Mouse (Mus musculus) hindbrain, embryonic 10.5 days (tissue): ENCODE data around the gene Itpkb. TPM values are rescaled to one million over a fixed set of nuclear protein-coding genes. Genes with fewer than 3 reads are reported as not detected.
A peak's percentile ranks its signal among the peaks of the same experiment; 100 is the strongest.

Experiments used
- DNase-seq: peaks from one replicate; pipeline ENCODE4 v3.0.0-alpha.2; 2017; ENCODE audit warnings: low spot score
- H3K27ac ChIP-seq: fragments of 300-500 bp; sonication (generic); 2 replicates; pipeline ENCODE4 v1.5.1; 2016; ENCODE audit warnings: mild to moderate bottlenecking, moderate library complexity
- H3K27me3 ChIP-seq: fragments of 300-500 bp; sonication (generic); 2 replicates; pipeline ENCODE4 v1.6.1; 2016; ENCODE audit warnings: mild to moderate bottlenecking; ENCODE audit not compliant: poor library complexity, insufficient read depth, severe bottlenecking
- H3K36me3 ChIP-seq: fragments of 300-500 bp; sonication (generic); 2 replicates; pipeline ENCODE4 v1.6.1; 2016; ENCODE audit warnings: mild to moderate bottlenecking, moderate library complexity
- H3K4me1 ChIP-seq: fragments of 300-500 bp; sonication (generic); replicated peaks from 2 replicates; pipeline ENCODE4 v1.6.1; 2016; ENCODE audit warnings: mild to moderate bottlenecking
- H3K4me3 ChIP-seq: fragments of 300-500 bp; sonication (generic); 2 replicates; pipeline ENCODE4 v1.5.1; 2016; ENCODE audit warnings: mild to moderate bottlenecking, moderate library complexity
- H3K9me3 ChIP-seq: fragments of 300-500 bp; sonication (generic); 2 replicates; pipeline ENCODE4 v1.6.1; 2016; ENCODE audit warnings: mild to moderate bottlenecking, moderate library complexity
- WGBS: fragments of 180-500 bp; shearing (Covaris S2); methylation state at CpG from one replicate; pipeline ENCODE4 v1.1.7; 2016; 5-methylcytosine and 5-hydroxymethylcytosine counted together
- polyA plus RNA-seq: library from polyadenylated mRNA; unstranded; fragments of >200 nt; fragmentation: Nextera tagmentation; extraction: Ambion mirVana; gene quantifications from 2 replicates; pipeline ENCODE4 v1.2.1, GENCODE M21; 2016

The Itpkb gene
- polyA plus RNA-seq, 1 experiment from 2014 or later, result 4.2 TPM

GRCm38 (mm10) chr1:180423931-180424330 is 93.6 kb downstream of the Itpkb start:
- Histone ChIP-seq H3K9me3 (no peaks in the 10 kb centered on the region), H3K27ac (no peak overlapping the region), H3K4me3 (no peak overlapping the region), H3K36me3 (peaks cover 1% of the 10 kb centered on the region; the same call in 1 of the 2 replicates), H3K4me1 (peaks cover 45% of the 10 kb centered on the region), H3K27me3 (no peaks in the 10 kb centered on the region)
- no peak for DNase-seq
- WGBS, result 85% methylated on average over 3 of the region's 3 CpGs

DNA sequence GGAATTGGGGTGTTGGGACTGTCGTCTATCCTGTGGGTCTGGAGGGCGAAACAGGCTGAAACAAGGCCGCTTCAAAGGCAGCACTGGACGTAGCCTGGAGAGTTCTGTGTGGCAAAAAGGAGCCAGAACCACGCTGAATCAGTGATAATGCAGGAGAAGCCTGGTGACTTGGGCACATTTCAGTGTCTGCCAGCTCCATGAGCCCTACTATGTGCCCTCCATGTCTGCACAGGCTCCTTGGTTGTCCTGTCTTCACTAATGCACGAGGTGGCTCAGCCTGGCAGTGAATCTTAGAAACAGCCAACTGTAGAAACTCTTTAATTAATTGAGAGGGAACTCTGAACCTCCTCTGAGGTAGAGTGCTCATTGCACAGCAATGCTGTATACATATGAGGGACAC is 96.1 kb downstream of the Itpkb start:
- 83% methylated on average over 6 of the region's 6 CpGs for WGBS
- H3K27ac ChIP-seq, result no peak overlapping the region
- peaks cover 27% of the 10 kb centered on the region for H3K4me1 ChIP-seq
- H3K36me3 ChIP-seq, result no peaks in the 10 kb centered on the region
- no peak for DNase-seq
- H3K27me3 ChIP-seq, result no peaks in the 10 kb centered on the region
- H3K9me3 ChIP-seq, result no peaks in the 10 kb centered on the region
- H3K4me3 ChIP-seq, result no peak overlapping the region

- 71% methylated on average over 10 of the region's 10 CpGs for WGBS
- no peak for DNase-seq
- Histone ChIP-seq H3K27me3 (no peaks in the 10 kb centered on the region), H3K4me3 (no peak overlapping the region), H3K36me3 (no peaks in the 10 kb centered on the region), H3K27ac (no peak overlapping the region), H3K4me1 (peaks cover 22% of the 10 kb centered on the region), H3K9me3 (no peaks in the 10 kb centered on the region)
Observed at GRCm38 (mm10) chr1:180427685-180428084, 97.4 kb downstream of the Itpkb start.

DNA sequence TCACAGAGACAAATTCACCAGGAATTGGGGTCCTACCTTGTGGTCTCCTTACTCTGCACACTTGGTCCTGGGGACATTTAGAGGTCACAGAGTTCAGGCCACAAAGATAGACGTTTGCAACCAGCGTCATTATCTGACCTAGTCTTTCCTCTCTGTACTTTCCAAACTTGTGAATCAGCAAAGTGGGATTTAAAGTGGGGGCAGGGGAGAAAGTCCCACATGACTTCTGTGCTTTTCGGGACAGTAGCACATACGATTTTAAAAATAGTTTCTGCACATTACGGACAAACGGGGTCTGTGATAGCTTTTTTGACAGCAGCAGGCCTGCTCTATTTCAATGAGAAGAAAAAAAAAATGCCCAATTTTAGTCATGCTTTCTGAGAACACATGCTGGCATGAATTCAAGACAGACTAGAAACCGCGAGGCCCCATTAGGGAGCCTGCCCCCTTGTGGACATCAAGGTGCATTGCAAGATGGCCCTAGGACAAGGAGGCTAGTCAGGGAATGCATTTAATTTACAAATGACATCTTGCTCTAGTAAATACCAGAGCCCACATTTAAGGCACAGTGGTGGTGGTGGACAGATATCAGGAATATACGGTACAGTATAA is 97.9 kb downstream of the Itpkb start:
- Histone ChIP-seq H3K4me3 (no peak overlapping the region), H3K9me3 (no peaks in the 10 kb centered on the region), H3K27me3 (no peaks in the 10 kb centered on the region), H3K4me1 (peaks cover 22% of the 10 kb centered on the region), H3K36me3 (no peaks in the 10 kb centered on the region), H3K27ac (no peak overlapping the region)
- DNase-seq, result peak; percentile 64
- 39% methylated on average over 9 of the region's 9 CpGs for WGBS

DNA sequence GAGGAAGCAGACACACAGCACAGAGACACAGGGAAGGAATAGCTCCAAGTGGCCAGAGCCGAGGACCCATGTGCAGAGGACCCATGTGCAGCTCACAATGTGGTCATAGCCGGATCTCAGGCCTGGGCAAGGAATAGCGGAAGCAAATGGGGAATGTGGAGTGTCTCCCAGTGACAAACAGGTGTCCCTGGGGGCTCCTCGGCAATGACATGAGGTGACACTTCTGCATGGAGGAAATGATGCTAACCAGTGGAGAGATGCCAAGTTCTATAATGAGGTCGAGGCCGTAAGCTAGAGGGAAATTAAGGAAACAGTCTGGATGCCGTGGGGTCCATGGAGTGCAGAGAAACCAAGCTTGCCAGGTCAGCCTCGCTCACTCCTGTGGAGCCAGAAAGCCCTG is 98.6 kb downstream of the Itpkb start:
- no peak overlapping the region for H3K4me3 ChIP-seq
- peaks cover 22% of the 10 kb centered on the region for H3K4me1 ChIP-seq
- H3K27ac ChIP-seq, result no peak overlapping the region
- WGBS, result 86% methylated on average over 8 of the region's 8 CpGs
- DNase-seq, result no peak
- no peaks in the 10 kb centered on the region for H3K9me3 ChIP-seq
- H3K36me3 ChIP-seq, result no peaks in the 10 kb centered on the region
- no peaks in the 10 kb centered on the region for H3K27me3 ChIP-seq

GRCm38 (mm10) chr1:180429819-180430218 is 99.5 kb downstream of the Itpkb start:
- Histone ChIP-seq H3K27me3 (no peaks in the 10 kb centered on the region), H3K9me3 (no peaks in the 10 kb centered on the region)
- 87% methylated on average over 5 of the region's 5 CpGs for WGBS

DNA sequence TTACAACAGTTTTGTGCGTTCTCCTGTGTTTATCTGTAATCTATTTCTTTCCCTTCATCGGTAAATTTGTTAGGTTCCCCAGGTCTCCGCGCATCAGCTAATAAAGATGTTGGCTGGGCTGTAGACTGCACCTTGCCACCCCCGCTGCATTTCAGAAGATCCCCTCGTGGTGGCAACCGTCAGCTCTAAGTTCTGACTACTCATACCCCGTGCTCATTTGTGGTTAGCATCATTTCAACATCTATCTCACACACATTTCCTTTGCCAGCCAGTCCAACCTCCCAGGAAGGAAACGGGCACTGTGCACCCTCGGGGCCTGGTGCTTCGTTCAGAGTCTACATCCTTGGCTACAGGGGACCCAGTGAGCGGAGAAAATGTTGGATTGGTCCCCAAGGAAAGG is 101.5 kb downstream of the Itpkb start:
- H3K4me1 ChIP-seq, result peaks cover 38% of the 10 kb centered on the region
- H3K27me3 ChIP-seq, result peaks cover 3% of the 10 kb centered on the region; the same call in 1 of the 2 replicates
- H3K4me3 ChIP-seq, result no peak overlapping the region
- no peaks in the 10 kb centered on the region for H3K36me3 ChIP-seq
- H3K27ac ChIP-seq, result no peak overlapping the region
- DNase-seq, result no peak
- H3K9me3 ChIP-seq, result no peaks in the 10 kb centered on the region
- WGBS, result 78% methylated on average over 12 of the region's 12 CpGs

More at GRCm38 (mm10) chr1:180429819-180430218, 99.5 kb downstream of the Itpkb start:
- Histone ChIP-seq H3K4me1 (peaks cover 29% of the 10 kb centered on the region), H3K27ac (no peak overlapping the region), H3K4me3 (no peak overlapping the region), H3K36me3 (no peaks in the 10 kb centered on the region)
- DNase-seq, result no peak

GRCm38 (mm10) chr1:180433098-180433538 is 102.8 kb downstream of the Itpkb start:
- peak overlapping the region; percentile 51 for H3K4me3 ChIP-seq
- H3K27ac ChIP-seq, result peak overlapping the region; percentile 90
- H3K27me3 ChIP-seq, result peaks cover 3% of the 10 kb centered on the region; the same call in 1 of the 2 replicates
- H3K9me3 ChIP-seq, result no peaks in the 10 kb centered on the region
- H3K4me1 ChIP-seq, result peaks cover 38% of the 10 kb centered on the region
- 0 out of 2 replicates have a peak, but pooled peaks cover 2% of the 10 kb centered on the region for H3K36me3 ChIP-seq
- 1% methylated on average over 16 of the region's 16 CpGs for WGBS
- DNase-seq, result peak; percentile 73

DNA sequence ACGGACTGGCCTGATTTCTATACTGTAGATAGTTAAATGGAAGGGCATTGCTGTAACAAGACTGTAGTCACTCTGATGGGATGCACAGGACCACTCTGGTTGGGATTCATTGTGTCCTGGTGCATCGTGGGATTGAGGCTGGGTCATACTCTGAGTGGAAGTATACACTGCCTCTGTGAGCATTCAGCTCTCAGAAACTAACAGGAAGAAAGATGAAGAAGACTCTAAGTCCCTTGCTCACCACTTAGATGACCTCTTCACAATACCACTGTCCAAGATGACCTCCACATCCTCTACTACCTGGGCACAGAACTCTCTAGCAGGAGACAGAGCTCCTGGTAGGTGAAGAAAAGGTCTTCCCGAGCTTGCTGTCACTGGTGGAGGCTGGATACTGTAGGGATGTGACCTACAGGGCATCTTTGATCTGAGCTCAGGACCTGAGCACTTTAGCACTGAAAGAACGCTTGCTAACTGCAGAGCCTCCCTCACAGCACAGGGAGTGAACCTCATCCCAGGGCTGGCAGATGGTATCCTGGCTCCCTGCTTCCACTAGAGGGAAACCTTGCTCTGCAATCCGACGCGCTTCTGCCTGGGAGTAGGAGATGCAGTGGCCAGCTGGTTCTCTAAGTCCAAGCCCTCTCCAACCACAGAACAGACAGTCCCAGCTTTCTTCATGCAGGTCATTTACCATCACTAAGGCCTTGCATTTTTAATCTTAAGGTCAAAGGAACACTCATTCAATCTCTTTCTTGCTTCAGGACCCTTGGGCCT is 103.7 kb downstream of the Itpkb start:
- WGBS, result 19% methylated on average over 7 of the region's 7 CpGs
- H3K4me3 ChIP-seq, result peak overlapping the region; percentile 51; the same call in 1 of the 2 replicates

GRCm38 (mm10) chr1:180434925-180435324 is 104.6 kb downstream of the Itpkb start:
- H3K4me3 ChIP-seq, result peak overlapping the region; percentile 13; the same call in 1 of the 2 replicates
- H3K36me3 ChIP-seq, result 0 out of 2 replicates have a peak, but pooled peaks cover 2% of the 10 kb centered on the region
- peak; percentile 20 for DNase-seq
- 9% methylated on average over 9 of the region's 9 CpGs for WGBS
- no peaks in the 10 kb centered on the region for H3K9me3 ChIP-seq
- no peak overlapping the region for H3K27ac ChIP-seq
- H3K4me1 ChIP-seq, result peaks cover 38% of the 10 kb centered on the region
- peaks cover 3% of the 10 kb centered on the region; the same call in 1 of the 2 replicates for H3K27me3 ChIP-seq

More for the DNA sequence above, 103.7 kb downstream of the Itpkb start:
- H3K27ac ChIP-seq, result peak overlapping the region; percentile 90
- peaks cover 3% of the 10 kb centered on the region; the same call in 1 of the 2 replicates for H3K27me3 ChIP-seq
- peaks cover 38% of the 10 kb centered on the region for H3K4me1 ChIP-seq
- 0 out of 2 replicates have a peak, but pooled peaks cover 2% of the 10 kb centered on the region for H3K36me3 ChIP-seq
- peak; percentile 80 for DNase-seq
- H3K9me3 ChIP-seq, result no peaks in the 10 kb centered on the region

- Histone ChIP-seq H3K4me3 (no peak overlapping the region), H3K9me3 (no peaks in the 10 kb centered on the region), H3K36me3 (peaks cover 2% of the 10 kb centered on the region; the same call in 1 of the 2 replicates), H3K4me1 (peaks cover 15% of the 10 kb centered on the region), H3K27ac (no peak overlapping the region), H3K27me3 (peaks cover 3% of the 10 kb centered on the region; the same call in 1 of the 2 replicates)
- no peak for DNase-seq
- 89% methylated on average over 4 of the region's 4 CpGs for WGBS
Observed at GRCm38 (mm10) chr1:180439496-180439895, 109.2 kb downstream of the Itpkb start.

DNA sequence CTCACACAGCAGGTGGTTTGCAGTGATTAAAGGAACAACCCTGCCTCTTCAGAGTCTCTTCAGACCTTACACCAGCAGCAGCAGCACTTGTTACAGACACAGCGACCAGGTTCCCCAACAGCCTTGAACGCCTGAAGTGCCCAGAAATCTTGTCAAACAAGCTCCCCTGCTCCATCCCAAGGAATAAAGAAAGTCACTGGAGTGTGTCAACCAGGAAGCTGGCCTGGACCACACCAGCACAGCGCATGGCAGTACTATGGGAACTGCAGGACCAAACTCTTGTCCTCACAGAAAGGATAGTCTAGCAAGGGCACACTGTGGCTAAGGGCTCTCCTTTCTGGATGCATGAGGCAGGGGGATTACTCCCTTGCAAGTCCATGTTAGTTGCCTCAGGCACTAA is 114.1 kb downstream of the Itpkb start:
- H3K36me3 ChIP-seq, result no peaks in the 10 kb centered on the region; the same call in 1 of the 2 replicates
- no peak for DNase-seq
- no peaks in the 10 kb centered on the region for H3K27me3 ChIP-seq
- no peaks in the 10 kb centered on the region for H3K9me3 ChIP-seq
- peak overlapping the region; percentile 53 for H3K27ac ChIP-seq
- H3K4me3 ChIP-seq, result no peak overlapping the region
- H3K4me1 ChIP-seq, result peaks cover 6% of the 10 kb centered on the region; the same call in 1 of the 2 replicates
- 55% methylated on average over 3 of the region's 3 CpGs for WGBS

DNA sequence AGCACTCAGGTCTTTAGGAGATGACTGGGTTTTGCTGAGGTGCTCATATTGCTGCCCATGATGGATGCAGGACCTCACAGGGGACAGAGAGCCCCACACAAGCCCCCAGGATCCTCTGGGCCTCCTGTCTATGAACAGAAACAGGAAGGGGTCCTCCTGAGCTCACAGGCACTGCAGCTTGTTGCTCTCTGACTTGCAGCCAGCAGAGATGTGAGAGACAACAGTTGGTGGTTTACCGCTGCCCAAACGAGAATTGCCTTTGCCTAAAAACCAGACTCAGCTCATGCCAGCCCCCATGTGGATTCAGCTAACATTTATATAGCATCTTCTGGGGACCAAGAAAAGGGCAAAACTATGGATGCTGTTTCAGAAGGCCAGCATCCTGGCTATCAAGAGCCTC is 119.4 kb downstream of the Itpkb start:
- H3K4me3 ChIP-seq, result no peak overlapping the region
- H3K9me3 ChIP-seq, result no peaks in the 10 kb centered on the region
- 73% methylated on average over 2 of the region's 2 CpGs for WGBS
- H3K36me3 ChIP-seq, result no peaks in the 10 kb centered on the region
- 0 out of 2 replicates have a peak overlapping the region, but pooled peaks have one; percentile 3 for H3K27ac ChIP-seq
- H3K4me1 ChIP-seq, result peaks cover 2% of the 10 kb centered on the region; the same call in 1 of the 2 replicates
- no peaks in the 10 kb centered on the region for H3K27me3 ChIP-seq
- no peak for DNase-seq
